Mouse (Mus musculus) ES-E14 (cell line): ENCODE results near the gene Smpd2. TPM values are rescaled to one million over a fixed set of nuclear protein-coding genes. Genes with fewer than 3 reads are reported as not detected.
A peak's percentile ranks its signal among the peaks of the same experiment; 100 is the strongest.

Source experiments
- DNase-seq: peaks from one replicate; pipeline ENCODE4 v3.0.0-alpha.2; 2013; ENCODE audit warnings: low read depth, low spot score
- H3K27ac ChIP-seq: 2 replicates; pipeline ENCODE4 v1.5.1; 2012; ENCODE audit warnings: low read depth, mild to moderate bottlenecking, low read length, moderate library complexity, mixed read lengths; ENCODE audit not compliant: poor library complexity, insufficient read depth, severe bottlenecking
- H3K36me3 ChIP-seq: 2 replicates; pipeline ENCODE4 v1.6.1; 2012; ENCODE audit warnings: mild to moderate bottlenecking, low read length, moderate library complexity, mixed read lengths; ENCODE audit not compliant: control insufficient read depth, poor library complexity, insufficient read depth, severe bottlenecking
- H3K4me1 ChIP-seq, 2 experiments: fragments of 150-350 bp in 1 of 2; sonication (generic) in 1 of 2; 2 replicates each; pipeline ENCODE4 v1.6.1; 2012; ENCODE audit warnings: low read length in 2 of 2, mild to moderate bottlenecking in 1 of 2, mixed read lengths in 1 of 2; ENCODE audit not compliant: control insufficient read depth in 2 of 2, insufficient read depth in 2 of 2, poor library complexity in 1 of 2
- H3K4me3 ChIP-seq, 2 experiments: fragments of 150-350 bp in 1 of 2; sonication (generic) in 1 of 2; 2 replicates each; pipeline ENCODE4 v1.5.1; 2012; ENCODE audit warnings: low read length in 2 of 2, low read depth in 1 of 2, mild to moderate bottlenecking in 1 of 2, mixed read lengths in 1 of 2; ENCODE audit not compliant: insufficient read depth in 1 of 2, poor library complexity in 1 of 2, severe bottlenecking in 1 of 2
- H3K9ac ChIP-seq: 2 replicates; pipeline ENCODE4 v1.6.1; 2012; ENCODE audit warnings: low read depth, mild to moderate bottlenecking, low read length, mixed read lengths; ENCODE audit not compliant: poor library complexity, insufficient read depth, severe bottlenecking
- H3K9me3 ChIP-seq: fragments of 150-350 bp; sonication (generic); 2 replicates; pipeline ENCODE4 v1.6.1; 2012; ENCODE audit warnings: low read depth, mild to moderate bottlenecking, low read length; ENCODE audit not compliant: control insufficient read depth, insufficient read depth
- CHD2 ChIP-seq: IDR thresholded peaks from 2 replicates; pipeline ENCODE4 v1.6.1; 2014; ENCODE audit warnings: mild to moderate bottlenecking, low read depth, low read length, inconsistent platforms
- HCFC1 ChIP-seq: IDR thresholded peaks from 2 replicates; pipeline ENCODE4 v1.6.1; 2012; ENCODE audit warnings: low read length, inconsistent platforms, borderline replicate concordance; ENCODE audit not compliant: insufficient read depth
- MAFK ChIP-seq: IDR thresholded peaks from 2 replicates; pipeline ENCODE4 v1.6.1; 2014; ENCODE audit warnings: mild to moderate bottlenecking, low read depth, low read length, inconsistent platforms; ENCODE audit not compliant: insufficient read depth
- ZC3H11A ChIP-seq: IDR thresholded peaks from 2 replicates; pipeline ENCODE4 v1.6.1; 2012; ENCODE audit warnings: low read depth, mild to moderate bottlenecking, inconsistent platforms, low read length, borderline replicate concordance
- ZNF384 ChIP-seq: IDR thresholded peaks from 2 replicates; pipeline ENCODE4 v1.6.1; 2012; ENCODE audit warnings: low read depth, low read length, inconsistent platforms
- in situ Hi-C, 2 experiments: fragments of 600-800 bp; cut with MboI; formaldehyde crosslinking; loops; one replicate each; pipeline ENCODE4 v1.15.1; 2025; ENCODE audit warnings: low sequenced_read_pairs in 2 of 2, inconsistent platforms in 1 of 2; ENCODE audit not compliant: unreplicated experiment in 2 of 2
- total RNA-seq: library from RNA; depleted of rRNA; stranded (reverse); fragments of 300-350 nt; gene quantifications from 2 replicates; pipeline ENCODE4 v1.2.3, GENCODE M21; 2012; rRNA removed

Smpd2 gene
- total RNA-seq, 1 experiment, result 31.7 TPM

- H3K9me3 ChIP-seq, result no peaks in the 10 kb centered on the region
- in situ Hi-C loops, result no loop called here
- peak overlapping the region; percentile 80 to 85 for H3K4me3 ChIP-seq
- H3K36me3 ChIP-seq, result peaks cover 5% of the 10 kb centered on the region; the same call in 1 of the 2 replicates
- DNase-seq, result no peak
- TF ChIP-seq ZC3H11A (no peak), CHD2 (peak; percentile 27; the same call in 1 of the 2 replicates)
- H3K4me1 ChIP-seq, result peaks cover 6 to 8% of the 10 kb centered on the region in 2 experiments; a peak in 1 of 4 replicates
- peak overlapping the region; percentile 72 for H3K9ac ChIP-seq
- peak overlapping the region; percentile 77; the same call in 1 of the 2 replicates for H3K27ac ChIP-seq
Observed at GRCm38 (mm10) chr10:41449684-41450083, 40.5 kb downstream of the Smpd2 start.

GRCm38 (mm10) chr10:41448216-41448615 is 42.0 kb downstream of the Smpd2 start:
- DNase-seq, result no peak
- Histone ChIP-seq H3K9ac (no peak overlapping the region), H3K27ac (no peak overlapping the region), H3K4me1 (peaks cover 6 to 8% of the 10 kb centered on the region in 2 experiments; a peak in 1 of 4 replicates), H3K9me3 (no peaks in the 10 kb centered on the region), H3K36me3 (peaks cover 5% of the 10 kb centered on the region; the same call in 1 of the 2 replicates), H3K4me3 (no peak overlapping the region)
- TF ChIP-seq MAFK, result no peak
- no peak for TF ChIP-seq ZNF384
- no peak for TF ChIP-seq ZC3H11A
- no peak for TF ChIP-seq CHD2
- TF ChIP-seq HCFC1, result no peak
- in situ Hi-C loops, result no loop called here

Other genes starting within 250 kb of the Smpd2 start
- 20.0 and 24.6 TPM in 2 replicates for gene Fig4, start 187.1 kb downstream of the Smpd2 start, total RNA-seq
- 0.05 and 0.09 TPM in 2 replicates for gene Ak9, start 186.4 kb downstream of the Smpd2 start, total RNA-seq
- 11.9 and 12.7 TPM in 2 replicates for gene Zbtb24, start 40.0 kb downstream of the Smpd2 start, total RNA-seq
- 35.3 and 54.7 TPM in 2 replicates for gene Mical1, start 14.1 kb downstream of the Smpd2 start, total RNA-seq
- 0.53 TPM in 1 of 2 replicates, not detected in the other for gene Ppil6, start 70 bp upstream of the Smpd2 start, total RNA-seq
- gene Cd164, start 29.0 kb upstream of the Smpd2 start, total RNA-seq, result 112 and 127 TPM in 2 replicates
- gene Ccdc162, start 226.3 kb upstream of the Smpd2 start, total RNA-seq, result 0.40 and 1.2 TPM in 2 replicates